Mouse (Mus musculus) inflammation-experienced regulatory T-cells, adult 6 months (primary cell): ENCODE results near the gene Glyr1. TPM values are rescaled to one million over a fixed set of nuclear protein-coding genes. Genes with fewer than 3 reads are reported as not detected.

Experiments used
- ATAC-seq: one replicate; pipeline ENCODE4 v1.8.0; 2017
- polyA plus RNA-seq, 3 experiments: library from polyadenylated mRNA; unstranded; fragments of 100-300 nt; shearing (Covaris generic); gene quantifications; one replicate each; pipeline ENCODE4 v1.2.1; 2017

Glyr1 gene
- polyA plus RNA-seq, result 10 to 100 TPM; 77.6 to 91.8 (median 78.0) TPM

DNA sequence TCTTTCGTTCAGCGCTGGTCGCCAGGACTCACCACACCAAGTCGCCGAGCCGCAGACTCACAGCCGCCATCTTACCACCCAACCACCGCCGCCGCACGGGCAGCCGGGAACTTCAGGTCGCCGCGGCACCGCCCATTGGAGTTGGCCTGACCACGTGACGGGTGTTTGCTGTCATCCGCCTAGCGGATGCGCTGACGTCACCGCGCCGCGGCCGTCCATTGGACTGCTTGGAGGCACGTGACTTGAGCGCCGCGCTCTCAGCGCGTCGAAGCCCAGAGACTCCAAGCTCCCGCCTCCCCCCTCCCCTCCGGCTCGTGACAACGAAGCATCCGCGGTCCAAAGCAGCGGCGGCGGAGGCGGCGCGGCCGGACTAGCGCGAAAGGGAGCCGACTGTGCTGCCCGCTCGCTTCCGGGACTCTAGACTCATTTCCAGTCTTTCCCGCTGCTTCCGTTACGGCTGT, at the start of gene Glyr1, which contains the start of gene Ubn1:
Gene Glyr1 (minus strand): TSS at position 90 of the 461 bp plus-strand sequence.
Gene Ubn1 (plus strand): TSS at position 284 of the 461 bp plus-strand sequence.
- peak; percentile 92 for ATAC-seq

DNA sequence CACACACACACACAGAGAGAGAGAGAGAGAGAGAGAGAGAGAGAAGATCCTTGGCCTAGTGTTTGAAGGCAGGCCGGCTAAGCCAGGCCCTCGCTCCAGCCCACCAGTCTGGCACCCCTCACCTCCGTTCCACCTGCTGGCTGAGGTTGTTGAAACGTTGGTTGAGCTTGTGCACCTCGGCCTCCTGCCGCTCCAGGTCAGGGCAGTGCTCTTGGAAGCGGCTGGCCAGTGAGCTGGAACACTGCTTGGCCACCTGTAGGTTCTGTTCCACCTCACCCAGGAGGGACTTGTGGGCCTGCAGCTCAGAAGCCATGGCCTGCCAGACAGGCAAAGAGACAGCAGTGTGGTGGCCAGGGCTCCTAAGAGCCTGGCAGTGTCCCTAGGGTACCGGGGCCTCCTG, 46.8 kb upstream of the Glyr1 start:
- no peak for ATAC-seq

DNA sequence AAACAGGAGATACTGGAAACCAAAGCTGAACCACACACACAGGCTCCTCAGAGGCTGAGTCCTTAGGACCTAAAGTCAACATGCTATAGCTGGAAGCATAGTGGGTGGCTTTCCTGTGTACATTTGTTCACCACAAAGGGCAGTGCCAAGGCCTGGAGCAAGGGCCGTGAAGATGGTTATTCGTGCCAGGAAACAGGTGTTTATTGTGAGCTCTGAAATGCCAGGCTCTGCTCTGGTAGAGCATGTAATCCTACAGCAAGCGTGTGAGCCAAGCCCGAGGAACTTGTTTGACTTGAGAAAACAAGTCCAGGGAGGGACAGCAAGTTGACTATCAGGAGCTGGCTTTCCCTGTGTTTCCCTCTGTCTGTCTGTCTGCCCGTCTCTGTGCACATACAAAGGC, 43.6 kb upstream of the Glyr1 start:
- ATAC-seq, result no peak

DNA sequence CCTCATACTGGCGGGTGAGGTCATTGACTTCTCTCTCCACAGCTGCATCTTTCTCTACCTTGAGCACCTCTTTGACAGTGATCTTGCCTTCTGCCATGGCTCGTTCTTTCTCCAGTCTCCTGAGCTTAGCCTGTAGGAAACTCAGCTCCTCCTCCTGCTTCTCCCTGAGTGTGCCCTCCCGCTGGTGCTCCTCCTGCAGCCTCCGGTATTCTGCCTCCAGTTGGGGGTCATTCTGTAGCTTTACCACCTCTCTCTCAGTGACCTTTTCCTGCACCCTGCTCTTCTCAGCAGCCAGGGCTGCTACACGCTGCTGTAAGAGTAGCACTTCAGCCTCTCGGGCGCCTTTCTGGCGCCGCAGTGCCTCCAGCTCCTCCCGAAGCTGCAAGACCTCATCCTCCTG, 39.4 kb upstream of the Glyr1 start:
- ATAC-seq, result no peak

DNA sequence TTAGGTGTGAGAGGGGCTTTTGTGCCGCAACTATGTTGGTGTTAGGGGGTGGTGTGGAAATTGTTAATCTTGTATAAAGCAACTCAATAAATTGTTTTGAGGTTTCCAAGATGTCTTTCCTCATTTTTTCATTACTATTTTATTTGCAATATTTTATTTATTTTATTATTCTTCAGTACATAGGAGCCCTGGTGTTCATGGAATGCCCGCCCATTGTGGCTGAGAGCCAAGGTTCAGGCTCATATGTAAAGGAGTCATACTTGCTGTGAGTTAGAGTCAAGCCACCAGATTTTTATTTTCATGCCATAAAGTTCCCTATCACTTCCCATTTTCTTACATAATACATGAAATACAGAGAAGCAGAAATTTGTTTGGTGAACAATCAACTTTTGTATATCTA, 36.5 kb upstream of the Glyr1 start:
- no peak for ATAC-seq

DNA sequence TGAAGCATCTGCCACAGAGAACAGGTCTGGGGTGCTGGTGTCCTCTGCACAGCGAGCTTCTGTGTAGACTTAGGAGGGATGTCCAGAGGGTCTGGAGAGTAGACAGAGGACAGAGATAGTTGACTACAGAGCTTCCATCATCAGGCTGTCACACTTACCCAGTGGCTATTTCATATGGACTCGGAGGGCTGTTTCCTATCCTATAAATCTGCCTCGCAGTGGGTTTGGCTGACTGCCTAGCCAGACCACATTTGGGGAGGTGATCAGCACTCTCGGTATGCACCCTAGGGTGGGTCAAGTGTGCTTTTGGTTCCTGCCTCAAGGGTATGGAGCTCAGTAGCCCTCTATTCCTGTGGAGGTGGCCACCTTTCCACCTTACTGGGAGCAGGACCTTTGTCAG, 35.5 kb upstream of the Glyr1 start:
- no peak for ATAC-seq

DNA sequence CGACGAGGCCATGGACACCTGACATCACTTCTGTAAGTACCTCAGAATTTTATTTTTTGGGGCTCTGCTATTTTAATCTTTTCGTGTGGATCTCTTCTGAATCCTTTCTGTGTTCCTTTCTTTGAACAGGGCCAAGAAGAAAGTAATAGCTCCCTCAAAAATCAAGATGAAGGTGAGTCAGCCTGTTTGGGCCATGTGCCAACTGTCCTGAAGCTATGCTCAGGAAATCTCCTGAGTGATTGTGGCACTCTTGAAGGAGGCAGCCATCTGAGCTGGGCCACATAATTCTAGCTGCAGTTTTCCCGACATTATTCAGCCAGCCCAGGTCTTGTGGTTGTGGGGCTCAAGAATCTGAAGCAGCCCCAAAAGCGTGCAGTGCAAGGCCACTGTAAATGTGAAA, 24.7 kb upstream of the Glyr1 start:
- ATAC-seq, result no peak

DNA sequence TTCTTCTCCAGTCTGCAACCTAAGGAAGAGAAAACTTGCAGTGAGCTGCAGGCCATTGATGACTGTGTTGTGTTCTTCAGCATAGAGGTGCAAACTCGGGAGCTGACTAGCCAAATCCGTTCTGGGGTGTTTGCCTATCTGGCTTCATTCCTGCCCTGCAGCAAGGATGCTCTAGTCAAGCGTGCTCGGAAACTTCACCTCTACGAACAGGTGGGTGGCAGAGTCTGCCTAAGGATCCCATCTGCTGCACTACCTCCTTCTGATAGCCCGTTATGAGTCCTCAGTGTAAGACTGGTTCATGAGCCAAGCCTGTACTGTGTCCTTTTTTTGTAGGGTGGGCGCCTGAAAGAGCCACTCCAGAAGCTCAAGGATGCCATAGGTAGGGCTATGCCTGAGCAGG, 22.3 kb upstream of the Glyr1 start:
- ATAC-seq, result no peak

DNA sequence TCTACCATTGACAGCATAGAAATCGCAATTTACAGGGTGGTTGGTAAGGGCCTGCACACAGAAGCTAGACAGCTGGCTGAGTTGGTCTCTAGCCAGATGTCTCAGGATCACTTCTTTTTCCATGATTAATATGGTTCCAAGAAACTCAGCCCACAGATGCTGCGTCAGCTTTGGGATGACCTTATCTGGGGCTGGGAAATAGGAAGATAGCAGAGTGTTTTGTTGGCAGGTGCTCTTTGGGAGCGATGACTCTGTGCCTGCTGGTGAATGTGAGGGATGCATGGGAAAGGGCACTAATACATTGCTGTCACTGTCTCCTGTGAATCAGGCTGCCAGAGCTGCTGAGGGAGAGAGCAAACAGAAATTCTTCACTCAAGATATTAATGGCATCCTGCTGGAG, 20.7 kb upstream of the Glyr1 start:
- no peak for ATAC-seq

DNA sequence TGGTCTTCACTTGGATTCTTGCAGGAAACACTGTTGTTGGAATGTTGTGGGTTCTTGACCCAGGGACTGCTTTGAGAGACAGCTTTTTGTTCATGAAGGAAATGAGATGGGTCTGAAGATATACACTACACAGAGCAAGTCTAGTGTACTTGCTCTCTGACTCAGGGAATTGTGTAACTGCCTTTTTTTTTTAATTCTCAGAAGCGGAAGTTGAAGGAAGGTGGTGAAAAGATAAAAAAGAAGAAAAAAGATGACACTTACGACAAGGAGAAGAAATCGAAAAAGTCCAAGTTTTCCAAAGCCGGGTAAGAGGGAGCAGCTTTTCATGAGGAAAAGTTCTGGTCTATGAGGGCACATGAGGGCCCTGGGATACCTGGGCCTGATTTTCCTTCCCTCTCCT, 13.8 kb upstream of the Glyr1 start:
- ATAC-seq, result no peak

DNA sequence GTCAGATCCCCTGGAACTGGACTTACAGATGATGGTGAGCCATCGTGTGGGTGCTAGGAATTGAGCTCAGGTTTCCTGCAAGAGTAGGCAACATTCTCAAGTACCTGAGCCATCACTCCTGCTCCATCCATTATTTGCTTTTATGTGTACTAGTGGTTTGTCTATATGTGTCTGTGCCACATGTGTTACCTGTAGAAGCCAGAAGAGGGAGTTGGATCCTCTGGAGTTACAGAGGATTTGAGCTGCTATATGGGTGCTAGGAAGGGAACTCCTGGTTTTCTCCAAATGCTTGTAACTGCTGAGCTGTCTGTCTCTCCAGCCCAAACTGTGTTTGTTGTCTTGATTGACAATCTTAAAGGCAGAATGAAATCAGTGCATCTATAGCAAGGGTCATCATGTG, 8.5 kb upstream of the Glyr1 start:
- no peak for ATAC-seq

DNA sequence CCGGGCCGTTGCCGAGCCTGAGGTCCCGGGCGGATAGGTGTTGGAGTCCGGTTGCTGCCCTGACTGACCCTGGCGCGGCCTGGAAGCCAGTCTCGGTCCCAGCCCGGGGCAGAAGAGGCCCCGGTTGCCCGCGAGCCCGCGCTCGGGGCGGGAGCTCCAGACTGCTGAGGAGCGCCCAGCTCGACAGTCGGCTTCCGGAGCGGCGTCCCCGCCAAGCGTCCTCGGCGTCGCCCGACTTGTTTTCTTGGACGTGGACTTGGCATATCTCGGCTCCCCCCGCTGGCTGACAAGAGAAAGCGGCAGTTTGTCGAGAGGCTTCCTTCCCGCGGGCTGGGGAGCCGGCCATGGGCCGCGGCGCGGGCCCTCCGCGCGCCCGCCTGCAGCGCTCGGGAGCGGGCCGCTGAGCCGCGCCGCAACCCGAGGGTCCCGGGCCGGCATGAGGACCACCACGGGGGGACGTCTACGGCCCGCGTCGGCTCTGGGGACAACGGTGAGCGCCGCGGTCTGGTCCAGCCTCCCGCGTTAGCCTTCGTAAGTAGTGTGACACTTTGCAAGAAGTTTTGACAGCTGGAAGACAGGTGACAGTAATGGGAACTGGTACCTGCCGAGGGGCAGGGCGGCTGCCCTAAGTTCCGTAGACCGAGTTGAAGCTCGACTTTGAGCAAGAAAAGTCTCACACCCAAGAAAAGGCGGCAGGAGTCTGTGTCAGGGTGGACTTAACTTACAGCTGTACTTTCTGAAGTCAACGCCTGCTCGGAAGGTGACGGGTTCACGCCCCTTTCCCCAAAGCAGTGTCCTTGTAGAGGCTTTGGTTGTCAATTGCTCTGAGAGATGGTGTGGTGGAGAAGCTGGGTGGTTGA, 818 bp upstream of the Glyr1 start:
- peak; percentile 46 for ATAC-seq

DNA sequence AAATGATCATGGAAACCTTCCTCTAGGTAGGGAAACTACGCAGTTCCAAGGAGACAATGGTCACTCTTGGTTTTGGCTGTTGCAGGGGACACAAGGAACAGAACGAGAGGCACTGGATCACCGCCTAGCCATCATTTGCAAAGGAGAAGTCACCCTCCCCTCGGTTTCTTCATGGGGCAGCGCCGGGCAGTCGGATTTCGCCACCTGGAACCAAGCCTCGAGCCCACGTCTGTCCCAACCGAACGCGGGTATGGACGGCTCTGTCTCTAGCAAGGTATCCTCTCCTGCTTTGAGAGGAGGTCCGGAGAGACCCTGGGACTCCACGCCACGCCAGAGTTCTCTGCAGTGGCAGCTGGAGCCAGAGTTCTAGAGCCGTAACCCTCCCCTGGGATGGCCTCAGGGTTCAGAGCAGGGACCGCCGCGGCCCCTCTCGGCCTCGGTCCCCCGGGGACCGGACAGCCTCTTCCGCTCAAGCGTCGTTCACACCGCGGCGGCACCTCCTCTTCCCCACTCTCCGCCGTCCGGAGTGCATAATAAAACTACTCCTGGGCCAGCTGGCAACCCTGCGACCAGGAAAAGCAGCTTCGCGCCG, 385 bp downstream of the Glyr1 start:
- peak; percentile 12 for ATAC-seq

DNA sequence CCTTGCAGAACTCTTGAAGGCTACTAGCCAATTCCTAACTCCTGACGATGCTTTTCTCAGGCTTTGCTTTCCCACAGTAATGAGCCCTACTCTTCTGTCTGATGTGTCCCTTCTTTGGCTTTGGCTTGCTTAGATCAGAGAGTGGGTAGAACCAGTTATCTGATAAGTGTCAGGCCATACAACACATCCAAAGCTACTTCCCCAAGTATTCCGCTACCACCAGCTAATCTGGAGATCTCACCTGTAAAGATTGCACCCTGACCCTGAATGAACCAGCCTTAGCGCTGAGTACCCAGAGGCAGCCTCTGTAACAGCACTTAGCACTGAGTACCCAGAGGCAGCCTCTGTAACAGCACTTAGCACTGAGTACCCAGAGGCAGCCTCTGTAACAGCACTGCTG, 4.3 kb downstream of the Glyr1 start:
- ATAC-seq, result no peak

DNA sequence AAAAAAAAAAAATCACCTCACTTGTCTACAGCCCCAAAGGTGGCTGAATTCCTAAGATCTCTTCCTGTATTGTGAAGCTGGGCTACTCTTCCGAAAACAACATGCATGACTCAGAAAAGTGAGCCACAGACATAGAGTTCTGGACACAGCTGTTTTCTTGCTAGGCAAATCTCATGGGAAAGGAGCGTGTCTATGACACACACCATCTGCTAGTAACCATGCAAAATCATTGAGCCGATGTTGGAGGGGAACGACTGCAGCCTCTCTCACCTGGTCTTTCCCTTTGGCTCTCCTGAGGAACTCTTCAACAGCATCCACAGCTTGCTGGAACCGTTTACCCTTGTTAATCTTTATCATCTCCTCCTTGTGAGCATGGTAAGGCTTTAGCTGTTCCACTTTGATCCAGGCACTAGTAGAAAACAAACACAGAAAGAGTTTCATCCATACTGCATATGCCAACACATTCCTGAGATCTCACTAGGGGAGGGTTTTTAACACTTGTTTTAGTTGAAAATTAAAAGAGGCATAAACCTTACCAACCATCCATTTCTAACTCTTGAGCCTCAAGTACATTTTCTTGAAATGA, 12.9 kb downstream of the Glyr1 start:
- ATAC-seq, result no peak

DNA sequence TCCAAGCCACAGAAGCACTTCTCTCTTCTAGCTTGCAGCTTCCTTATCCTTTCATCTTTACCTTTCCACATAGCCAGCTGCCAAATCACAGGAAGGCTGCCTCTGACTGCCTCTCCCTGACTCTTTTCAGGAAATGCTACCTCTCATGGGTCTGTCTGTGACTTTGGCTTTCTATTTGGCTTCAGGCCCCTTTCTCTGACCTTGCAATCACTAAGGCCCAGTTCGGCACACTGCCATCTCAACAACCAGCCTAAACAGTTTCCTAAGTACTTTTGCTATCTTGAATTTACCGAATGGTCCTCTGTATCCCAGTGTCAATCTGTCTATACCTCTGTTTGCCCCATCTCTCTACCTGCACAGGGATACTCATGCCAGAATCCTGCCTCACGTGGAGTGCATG, 14.1 kb downstream of the Glyr1 start:
- no peak for ATAC-seq

DNA sequence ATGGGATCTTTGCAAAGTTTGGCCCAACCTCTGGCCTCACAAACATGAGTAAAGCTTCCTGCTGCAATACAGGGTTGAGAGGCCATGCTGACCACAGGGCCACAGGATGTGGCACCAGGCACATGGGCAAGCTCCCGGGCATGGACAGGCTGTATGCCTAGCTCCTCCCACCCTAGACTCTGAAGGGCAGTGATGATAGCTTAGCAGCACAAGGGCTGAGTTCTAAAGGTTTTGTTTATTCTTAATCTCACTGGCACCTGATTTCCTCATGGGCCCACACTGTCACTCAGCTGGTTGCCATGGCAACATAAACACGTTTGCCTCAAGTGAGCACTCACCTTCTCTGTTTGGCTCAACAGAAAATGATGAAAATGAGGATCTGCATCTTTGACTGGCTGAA, 19.8 kb downstream of the Glyr1 start:
- peak; percentile 41 for ATAC-seq

DNA sequence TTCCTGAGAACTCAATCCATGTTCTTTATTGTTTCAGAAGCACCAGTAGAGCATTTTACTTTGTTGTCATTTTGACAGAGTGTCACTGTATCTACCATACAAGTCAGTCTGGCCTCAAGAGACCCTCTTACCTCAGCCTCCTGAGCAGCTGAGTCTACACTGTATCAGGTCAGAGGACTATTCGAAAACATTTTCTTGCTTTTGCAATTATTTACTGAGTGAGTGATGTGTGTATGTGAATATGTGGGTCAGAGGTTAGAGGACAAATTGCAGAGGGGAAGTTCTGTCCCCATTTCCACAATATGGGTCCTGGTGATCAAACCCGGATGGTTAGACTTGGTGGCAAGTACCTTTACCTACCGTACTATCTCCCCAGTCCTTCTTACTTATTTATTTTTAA, 25.6 kb downstream of the Glyr1 start:
- no peak for ATAC-seq

DNA sequence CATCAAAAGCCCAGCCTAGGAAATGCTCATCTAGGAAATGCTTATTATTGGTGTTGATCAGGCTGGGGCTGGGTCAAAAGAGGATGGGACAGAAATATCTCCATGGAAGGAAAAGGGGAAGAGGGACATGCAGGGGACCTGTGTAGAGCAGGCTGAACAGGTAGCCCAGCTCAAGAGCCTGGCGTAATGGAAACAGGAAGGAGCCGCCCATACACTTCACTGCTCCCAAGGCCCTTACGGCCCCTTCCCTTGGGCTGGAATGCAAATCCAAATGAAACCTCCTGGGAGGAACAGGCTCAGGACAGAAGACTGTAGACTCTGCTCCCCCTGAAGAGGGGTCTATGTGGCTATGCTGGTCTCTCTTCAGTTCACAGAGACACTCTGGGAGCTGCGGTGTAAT, 35.1 kb downstream of the Glyr1 start:
- no peak for ATAC-seq

DNA sequence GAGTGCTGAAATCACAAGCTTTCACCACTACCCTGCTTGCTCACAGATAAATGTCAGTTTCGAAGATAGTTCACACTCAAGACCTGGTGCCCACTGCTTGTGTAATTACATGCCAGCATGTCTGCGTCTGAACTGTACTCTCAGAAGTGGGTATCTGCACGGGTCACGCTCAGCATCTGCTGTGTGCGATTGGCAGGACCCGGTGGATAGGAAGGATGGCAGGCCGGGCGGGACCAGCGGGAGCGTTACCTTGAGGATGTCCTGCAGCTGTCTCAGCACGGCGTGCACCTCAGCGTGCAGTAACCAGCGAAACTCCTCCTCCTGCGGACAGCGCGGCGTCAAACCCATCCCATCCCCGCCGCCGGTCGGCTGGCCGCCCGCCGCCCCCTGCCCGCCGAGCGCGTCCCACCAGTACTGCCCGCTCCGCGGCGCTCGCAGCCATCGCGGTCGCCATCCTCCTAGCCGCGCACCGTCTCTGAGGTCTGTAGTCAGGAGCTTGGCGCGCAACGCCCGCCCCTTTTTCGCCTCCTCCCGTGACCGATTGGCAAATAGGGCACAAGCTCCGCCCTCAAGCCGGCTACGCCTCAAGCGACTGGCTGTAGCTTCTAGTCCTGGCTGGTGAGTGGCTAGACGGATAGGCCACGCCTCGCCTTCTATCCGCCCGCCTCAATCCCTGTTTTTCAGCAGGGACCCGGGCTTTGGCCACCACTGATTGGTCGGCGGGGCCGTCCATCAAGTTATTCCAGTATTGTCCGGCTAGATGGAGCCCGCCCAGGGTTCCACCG, 36.4 kb downstream of the Glyr1 start, which contains the start of gene Rogdi:
Gene Rogdi (minus strand): TSS at position 500 of the 785 bp plus-strand sequence.
- ATAC-seq, result peak; percentile 99

DNA sequence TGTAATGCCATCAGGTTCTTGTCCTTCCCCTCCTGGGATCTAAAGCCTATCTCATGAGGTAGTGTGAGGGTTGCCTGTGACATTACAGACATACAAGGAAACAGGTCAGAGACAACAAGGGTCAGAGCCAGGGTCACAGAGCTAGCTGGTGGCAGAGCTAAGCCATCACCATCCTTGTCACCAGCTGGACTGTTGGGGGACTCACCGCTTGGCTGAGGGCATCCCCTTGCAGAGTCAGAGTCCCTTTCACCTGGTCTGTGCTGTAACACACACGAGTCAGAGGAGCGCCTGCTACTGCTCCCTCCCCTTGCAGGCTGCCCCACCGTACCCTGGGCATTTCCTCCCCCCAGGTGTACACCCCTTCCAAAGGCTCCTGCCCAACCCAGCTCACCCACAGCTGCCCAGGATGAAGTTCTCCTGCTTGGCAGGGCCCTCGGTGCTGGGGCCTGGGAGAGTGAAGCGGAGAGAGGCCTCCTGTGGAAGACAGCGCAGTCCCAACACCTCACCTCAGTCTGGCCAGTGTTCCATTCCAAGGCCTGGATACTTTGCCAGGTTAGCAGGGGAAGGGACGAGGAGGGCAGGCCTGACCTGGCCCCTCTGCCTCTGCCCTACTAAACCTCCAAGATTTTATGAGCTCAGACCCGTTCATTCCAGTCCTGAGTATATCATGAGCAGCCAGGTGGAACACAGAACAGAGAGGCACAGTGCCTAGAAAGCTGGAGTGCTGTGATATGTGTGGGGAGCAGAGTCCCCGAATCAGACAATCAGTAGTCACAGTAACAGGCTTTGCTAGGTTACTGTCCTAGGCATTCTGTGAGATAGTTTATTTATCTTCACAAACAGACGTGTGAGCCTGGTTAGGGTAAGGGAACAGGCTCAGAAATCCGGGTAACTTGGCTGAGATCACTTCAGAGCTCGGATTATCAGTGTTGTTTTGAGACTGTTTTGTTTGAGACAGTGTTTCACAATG, 37.3 kb downstream of the Glyr1 start:
- ATAC-seq, result no peak

DNA sequence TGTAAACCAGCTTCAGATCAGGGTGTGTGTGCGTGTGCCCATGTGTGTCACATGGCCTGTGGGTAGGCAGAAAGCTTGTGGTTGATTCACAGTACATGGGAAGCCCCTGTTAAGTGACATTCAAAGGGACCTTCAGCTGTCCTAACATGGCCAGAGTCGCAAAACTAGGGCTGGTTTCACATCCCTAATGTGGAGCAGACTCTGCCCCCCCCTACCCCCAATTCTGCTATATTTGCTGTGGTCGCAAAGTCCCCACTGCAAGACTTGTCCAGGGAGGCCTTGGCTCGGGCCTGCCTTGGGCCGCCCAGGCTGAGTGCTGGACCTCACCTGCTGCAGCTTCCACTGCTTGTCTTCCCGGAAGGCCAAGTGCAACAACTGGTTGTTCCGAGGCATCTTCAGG, 38.4 kb downstream of the Glyr1 start:
- no peak for ATAC-seq
